Mouse (Mus musculus) neural tube, embryonic 15.5 days (tissue): ENCODE measurements around the gene Robo1. TPM values are rescaled to one million over a fixed set of nuclear protein-coding genes. Genes with fewer than 3 reads are reported as not detected.

Source experiments
- ATAC-seq: fragments of 200-750 bp; cut with Nextera tagmentation; 2 replicates; pipeline ENCODE4 v1.8.0; 2017; ENCODE audit warnings: mild to moderate bottlenecking, moderate TSS enrichment, moderate library complexity; ENCODE audit not compliant: low FRiP score
- H3K27ac ChIP-seq: fragments of 300-500 bp; sonication (generic); replicated peaks from 2 replicates; pipeline ENCODE4 v1.5.1; 2015; ENCODE audit warnings: mild to moderate bottlenecking, inconsistent platforms
- H3K27me3 ChIP-seq: fragments of 300-500 bp; sonication (generic); replicated peaks from 2 replicates; pipeline ENCODE4 v1.6.1; 2015; ENCODE audit warnings: inconsistent platforms
- H3K36me3 ChIP-seq: fragments of 300-500 bp; sonication (generic); 2 replicates; pipeline ENCODE4 v1.6.1; 2015; ENCODE audit warnings: inconsistent platforms
- H3K4me1 ChIP-seq: fragments of 300-500 bp; sonication (generic); 2 replicates; pipeline ENCODE4 v1.6.1; 2015; ENCODE audit warnings: inconsistent platforms
- H3K4me2 ChIP-seq: fragments of 300-500 bp; sonication (generic); 2 replicates; pipeline ENCODE4 v1.6.1; 2015; ENCODE audit warnings: inconsistent platforms, mild to moderate bottlenecking, moderate library complexity
- H3K4me3 ChIP-seq: fragments of 300-500 bp; sonication (generic); replicated peaks from 2 replicates; pipeline ENCODE4 v1.5.1; 2015; ENCODE audit warnings: mild to moderate bottlenecking, inconsistent platforms
- H3K9ac ChIP-seq: fragments of 300-500 bp; sonication (generic); replicated peaks from 2 replicates; pipeline ENCODE4 v1.6.1; 2015; ENCODE audit warnings: mild to moderate bottlenecking, inconsistent platforms
- H3K9me3 ChIP-seq: fragments of 300-500 bp; sonication (generic); replicated peaks from 2 replicates; pipeline ENCODE4 v1.6.1; 2016; ENCODE audit warnings: inconsistent platforms
- WGBS: fragments of 180-500 bp; shearing (Covaris S2); methylation state at CpG from one replicate; pipeline ENCODE4 v1.1.7; 2015; ENCODE audit warnings: mixed read lengths; 5-methylcytosine and 5-hydroxymethylcytosine counted together
- polyA plus RNA-seq: library from polyadenylated mRNA; unstranded; fragments of >200 nt; fragmentation: Nextera tagmentation; extraction: Ambion mirVana; gene quantifications from 2 replicates; pipeline ENCODE4 v1.2.1, GENCODE M21; 2015

The Robo1 gene
- polyA plus RNA-seq, 1 experiment from 2014 or later, result 33.2 TPM

DNA sequence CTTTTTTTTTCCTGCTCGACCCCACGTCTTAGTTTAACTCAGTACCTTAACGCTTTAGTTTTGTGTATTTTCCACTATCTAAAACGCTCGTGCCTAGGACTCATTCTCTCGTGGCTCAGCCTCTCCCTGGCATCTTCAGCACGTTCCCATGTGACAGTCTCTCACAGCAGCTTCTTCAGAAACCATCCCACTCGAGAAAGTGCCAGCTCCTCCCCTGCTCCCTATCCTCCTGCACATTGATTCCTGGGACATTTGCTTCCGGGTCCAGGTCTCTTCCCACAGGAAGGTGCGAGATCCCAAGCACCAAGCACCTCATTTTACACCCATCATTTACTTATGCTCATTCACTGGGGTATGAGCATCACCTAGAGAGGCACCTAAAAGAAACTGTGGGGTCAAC lies 150.0 kb downstream of the Robo1 start:
- no peak overlapping the region for H3K27ac ChIP-seq
- no peaks in the 10 kb centered on the region for H3K27me3 ChIP-seq
- H3K4me1 ChIP-seq, result no peaks in the 10 kb centered on the region
- no peak overlapping the region for H3K4me2 ChIP-seq
- no peaks in the 10 kb centered on the region for H3K9me3 ChIP-seq
- no peak overlapping the region for H3K4me3 ChIP-seq
- WGBS, result 53% methylated on average over 10 of the region's 10 CpGs
- no peak for ATAC-seq
- H3K36me3 ChIP-seq, result no peaks in the 10 kb centered on the region
- no peak overlapping the region for H3K9ac ChIP-seq

- no peaks in the 10 kb centered on the region for H3K9me3 ChIP-seq
- H3K9ac ChIP-seq, result no peak overlapping the region
- no peaks in the 10 kb centered on the region for H3K36me3 ChIP-seq
- H3K4me2 ChIP-seq, result no peak overlapping the region
- H3K4me3 ChIP-seq, result no peak overlapping the region
- no peaks in the 10 kb centered on the region for H3K27me3 ChIP-seq
- H3K27ac ChIP-seq, result no peak overlapping the region
- ATAC-seq, result no peak
- 59% methylated on average over 10 of the region's 10 CpGs for WGBS
- no peaks in the 10 kb centered on the region for H3K4me1 ChIP-seq
Measured at GRCm38 (mm10) chr16:72458576-72458975, 150.5 kb downstream of the Robo1 start.

DNA sequence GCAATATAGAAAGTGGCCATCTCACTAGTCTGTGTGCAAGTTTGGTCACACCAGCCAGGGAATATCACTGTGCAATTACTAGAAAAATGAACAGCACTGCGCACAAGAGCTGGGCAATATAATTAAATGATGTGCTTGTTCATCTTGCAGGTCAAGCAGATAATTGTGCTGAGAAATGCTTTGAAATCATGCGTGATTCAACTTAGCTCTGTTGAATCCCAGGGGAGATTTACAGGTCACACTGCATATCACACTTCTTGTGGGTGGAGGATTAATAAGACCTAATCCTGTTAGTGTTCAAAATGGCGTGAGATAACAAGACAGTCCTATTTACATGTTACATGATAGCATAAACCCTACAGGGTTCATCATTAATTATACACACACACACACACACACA lies 157.6 kb downstream of the Robo1 start:
- H3K36me3 ChIP-seq, result no peaks in the 10 kb centered on the region
- no peak overlapping the region for H3K9ac ChIP-seq
- H3K4me1 ChIP-seq, result peaks cover 7% of the 10 kb centered on the region; the same call in 1 of the 2 replicates
- H3K27ac ChIP-seq, result no peak overlapping the region
- no peaks in the 10 kb centered on the region for H3K9me3 ChIP-seq
- ATAC-seq, result no peak
- H3K27me3 ChIP-seq, result no peaks in the 10 kb centered on the region
- WGBS, result 53% methylated on average over 3 of the region's 3 CpGs
- H3K4me3 ChIP-seq, result no peak overlapping the region
- H3K4me2 ChIP-seq, result no peak overlapping the region

GRCm38 (mm10) chr16:72470037-72470673 lies 162.0 kb downstream of the Robo1 start:
- peaks cover 8% of the 10 kb centered on the region; the same call in 1 of the 2 replicates for H3K4me1 ChIP-seq
- no peaks in the 10 kb centered on the region for H3K27me3 ChIP-seq
- ATAC-seq, result no peak

GRCm38 (mm10) chr16:72510716-72511199 lies 202.7 kb downstream of the Robo1 start:
- Histone ChIP-seq H3K27ac (peak overlapping the region; percentile 56; the same call in 1 of the 2 replicates), H3K9ac (peak overlapping the region; percentile 28; the same call in 1 of the 2 replicates)

More at GRCm38 (mm10) chr16:72470037-72470673, 162.0 kb downstream of the Robo1 start:
- 22% methylated on average over 2 of the region's 2 CpGs for WGBS
- no peak overlapping the region for H3K9ac ChIP-seq
- H3K36me3 ChIP-seq, result no peaks in the 10 kb centered on the region
- no peak overlapping the region for H3K4me2 ChIP-seq
- 0 out of 2 replicates have a peak overlapping the region, but pooled peaks have one; percentile 33 for H3K27ac ChIP-seq
- H3K9me3 ChIP-seq, result no peaks in the 10 kb centered on the region
- H3K4me3 ChIP-seq, result no peak overlapping the region

GRCm38 (mm10) chr16:72531337-72531736 lies 223.2 kb downstream of the Robo1 start:
- no peaks in the 10 kb centered on the region for H3K27me3 ChIP-seq
- no peaks in the 10 kb centered on the region for H3K36me3 ChIP-seq
- peaks cover 4% of the 10 kb centered on the region for H3K4me1 ChIP-seq
- no peak overlapping the region for H3K27ac ChIP-seq
- no peak overlapping the region for H3K4me2 ChIP-seq
- 29% methylated on average over 2 of the region's 2 CpGs for WGBS
- no peak overlapping the region for H3K4me3 ChIP-seq
- ATAC-seq, result peak; percentile 55; the same call in 1 of the 2 replicates
- no peak overlapping the region for H3K9ac ChIP-seq
- H3K9me3 ChIP-seq, result no peaks in the 10 kb centered on the region

More at GRCm38 (mm10) chr16:72510716-72511199, 202.7 kb downstream of the Robo1 start:
- H3K4me3 ChIP-seq, result peak overlapping the region; percentile 21
- H3K36me3 ChIP-seq, result no peaks in the 10 kb centered on the region
- 4% methylated on average over 6 of the region's 6 CpGs for WGBS
- no peaks in the 10 kb centered on the region for H3K9me3 ChIP-seq
- peak; percentile 68 for ATAC-seq
- peak overlapping the region; percentile 46 for H3K4me2 ChIP-seq
- no peaks in the 10 kb centered on the region for H3K27me3 ChIP-seq
- peaks cover 8% of the 10 kb centered on the region; the same call in 1 of the 2 replicates for H3K4me1 ChIP-seq

- no peak for ATAC-seq
- no peak overlapping the region for H3K4me2 ChIP-seq
- no peak overlapping the region for H3K4me3 ChIP-seq
- H3K27me3 ChIP-seq, result no peaks in the 10 kb centered on the region
- H3K27ac ChIP-seq, result no peak overlapping the region
- 85% methylated on average over 4 of the region's 4 CpGs for WGBS
- no peaks in the 10 kb centered on the region for H3K9me3 ChIP-seq
- no peak overlapping the region for H3K9ac ChIP-seq
- H3K4me1 ChIP-seq, result peaks cover 4% of the 10 kb centered on the region
- H3K36me3 ChIP-seq, result no peaks in the 10 kb centered on the region
Measured at GRCm38 (mm10) chr16:72533900-72534571, 225.9 kb downstream of the Robo1 start.

DNA sequence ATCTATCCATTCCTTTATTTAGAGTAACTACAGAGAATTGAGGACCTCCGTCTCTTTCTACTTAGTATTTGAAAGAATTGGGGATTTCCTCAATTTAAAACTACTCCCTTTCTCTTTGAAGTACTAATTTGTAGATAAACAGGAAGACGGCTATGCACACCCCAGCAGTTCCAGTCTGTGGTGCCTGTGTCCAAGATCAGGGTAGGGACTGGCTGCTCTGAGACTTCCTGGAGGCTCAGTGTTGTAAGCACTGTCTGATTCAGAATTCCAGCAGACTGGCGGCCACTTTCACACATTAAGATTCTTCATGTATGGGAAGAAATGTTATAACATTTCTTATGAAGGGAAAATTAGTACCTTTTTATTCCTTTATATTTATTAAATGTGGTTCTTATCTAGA lies 230.1 kb downstream of the Robo1 start:
- no peak overlapping the region for H3K27ac ChIP-seq
- ATAC-seq, result no peak
- 78% methylated on average over 3 of the region's 3 CpGs for WGBS
- H3K9me3 ChIP-seq, result no peaks in the 10 kb centered on the region
- H3K4me3 ChIP-seq, result no peak overlapping the region
- no peaks in the 10 kb centered on the region for H3K4me1 ChIP-seq
- no peak overlapping the region for H3K4me2 ChIP-seq
- H3K9ac ChIP-seq, result no peak overlapping the region
- no peaks in the 10 kb centered on the region for H3K27me3 ChIP-seq
- H3K36me3 ChIP-seq, result no peaks in the 10 kb centered on the region

GRCm38 (mm10) chr16:72543928-72544327 lies 235.8 kb downstream of the Robo1 start:
- Histone ChIP-seq H3K4me3 (no peak overlapping the region), H3K27ac (no peak overlapping the region), H3K9me3 (no peaks in the 10 kb centered on the region), H3K4me1 (no peaks in the 10 kb centered on the region), H3K4me2 (no peak overlapping the region), H3K9ac (no peak overlapping the region), H3K36me3 (no peaks in the 10 kb centered on the region), H3K27me3 (no peaks in the 10 kb centered on the region)
- no peak for ATAC-seq
- 73% methylated on average over 3 of the region's 3 CpGs for WGBS

DNA sequence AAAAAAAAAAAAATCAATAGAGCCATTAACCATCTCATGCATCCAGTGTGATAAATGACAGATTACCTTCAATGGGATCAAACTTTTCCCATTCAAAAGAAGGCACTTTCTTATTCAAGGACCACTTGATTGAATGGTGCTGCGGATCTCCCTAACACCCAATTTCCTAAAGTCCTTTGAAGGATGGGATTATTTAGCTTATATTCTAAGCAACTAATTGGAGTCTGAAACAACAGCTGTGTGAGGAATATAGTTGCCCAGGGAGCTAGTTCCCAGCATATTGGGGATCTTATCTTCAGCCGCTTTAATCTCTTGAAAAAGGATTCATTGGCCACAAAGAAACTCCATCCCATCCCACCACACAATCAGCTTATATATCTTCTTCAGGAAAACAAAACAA lies 236.8 kb downstream of the Robo1 start:
- Histone ChIP-seq H3K27ac (no peak overlapping the region), H3K9me3 (no peaks in the 10 kb centered on the region), H3K4me1 (no peaks in the 10 kb centered on the region), H3K9ac (no peak overlapping the region), H3K36me3 (no peaks in the 10 kb centered on the region), H3K4me2 (no peak overlapping the region), H3K27me3 (no peaks in the 10 kb centered on the region), H3K4me3 (no peak overlapping the region)
- WGBS, result 47% methylated on average over 2 of the region's 2 CpGs
- ATAC-seq, result no peak

DNA sequence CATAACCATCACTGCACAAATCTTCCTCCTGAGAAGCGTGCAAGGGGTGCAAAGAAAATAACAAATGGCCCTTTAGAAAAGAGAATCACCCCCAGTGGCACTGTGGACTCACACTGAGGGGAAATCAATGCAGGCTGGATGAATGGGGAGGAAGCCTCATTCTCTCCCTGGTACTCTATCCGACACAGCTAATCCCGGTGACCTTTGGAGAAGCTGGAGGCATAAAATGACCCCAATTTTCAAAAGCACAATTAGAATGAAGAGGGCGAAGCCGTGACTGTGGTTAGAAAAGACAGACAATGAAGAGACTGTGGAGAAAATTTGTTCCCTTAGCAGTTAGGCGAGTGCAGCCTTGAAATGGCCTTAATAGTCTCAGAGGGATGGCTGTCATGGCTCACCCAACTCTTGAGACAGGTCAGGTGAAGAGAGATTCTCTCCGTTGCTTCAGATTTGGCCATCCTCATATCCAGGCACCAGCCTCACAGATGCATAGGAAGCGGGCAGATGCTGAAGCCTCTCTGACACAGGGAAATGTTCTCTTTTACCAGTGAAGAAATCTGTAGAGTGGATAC lies 243.7 kb downstream of the Robo1 start:
- H3K36me3 ChIP-seq, result no peaks in the 10 kb centered on the region
- no peak overlapping the region for H3K9ac ChIP-seq
- WGBS, result 27% methylated on average over 8 of the region's 8 CpGs
- 0 out of 2 replicates have a peak, but pooled peaks cover 2% of the 10 kb centered on the region for H3K4me1 ChIP-seq
- H3K4me3 ChIP-seq, result no peak overlapping the region
- no peaks in the 10 kb centered on the region for H3K9me3 ChIP-seq
- no peak overlapping the region for H3K4me2 ChIP-seq
- H3K27me3 ChIP-seq, result no peaks in the 10 kb centered on the region
- ATAC-seq, result no peak
- H3K27ac ChIP-seq, result no peak overlapping the region
